Mouse (Mus musculus) embryonic facial prominence, embryonic 13.5 days (tissue): ENCODE data around the gene Galnt18. TPM values are rescaled to one million over a fixed set of nuclear protein-coding genes. Genes with fewer than 3 reads are reported as not detected.
A peak's percentile ranks its signal among the peaks of the same experiment; 100 is the strongest.

ENCODE experiments used
- ATAC-seq: fragments of 200-750 bp; cut with Nextera tagmentation; 2 replicates; pipeline ENCODE4 v1.8.0; 2017; ENCODE audit warnings: low read depth; ENCODE audit not compliant: insufficient number of reproducible peaks, insufficient read depth, low FRiP score, low TSS enrichment
- H3K27ac ChIP-seq: fragments of 300-500 bp; sonication (generic); 2 replicates; pipeline ENCODE4 v1.5.1; 2015; ENCODE audit warnings: moderate library complexity, mild to moderate bottlenecking, inconsistent platforms
- H3K27me3 ChIP-seq: fragments of 300-500 bp; sonication (generic); 2 replicates; pipeline ENCODE4 v1.6.1; 2015; ENCODE audit warnings: mild to moderate bottlenecking, inconsistent platforms
- H3K36me3 ChIP-seq: fragments of 300-500 bp; sonication (generic); 2 replicates; pipeline ENCODE4 v1.6.1; 2015; ENCODE audit warnings: mild to moderate bottlenecking, inconsistent platforms
- H3K4me1 ChIP-seq: fragments of 300-500 bp; sonication (generic); 2 replicates; pipeline ENCODE4 v1.6.1; 2015; ENCODE audit warnings: inconsistent platforms
- H3K4me2 ChIP-seq: fragments of 300-500 bp; sonication (generic); 2 replicates; pipeline ENCODE4 v1.6.1; 2015; ENCODE audit warnings: moderate library complexity, mild to moderate bottlenecking, inconsistent platforms
- H3K4me3 ChIP-seq: fragments of 300-500 bp; sonication (generic); 2 replicates; pipeline ENCODE4 v1.5.1; 2015; ENCODE audit warnings: mild to moderate bottlenecking, inconsistent platforms
- H3K9ac ChIP-seq: fragments of 300-500 bp; sonication (generic); 2 replicates; pipeline ENCODE4 v1.6.1; 2015; ENCODE audit warnings: mild to moderate bottlenecking, inconsistent platforms
- H3K9me3 ChIP-seq: fragments of 300-500 bp; sonication (generic); 2 replicates; pipeline ENCODE4 v1.6.1; 2016; ENCODE audit warnings: inconsistent platforms
- WGBS: fragments of 180-500 bp; shearing (Covaris S2); methylation state at CpG from one replicate; pipeline ENCODE4 v1.1.7; 2015; ENCODE audit warnings: mixed read lengths; 5-methylcytosine and 5-hydroxymethylcytosine counted together
- polyA plus RNA-seq: library from polyadenylated mRNA; unstranded; fragments of >200 nt; fragmentation: Nextera tagmentation; extraction: Ambion mirVana; gene quantifications from 2 replicates; pipeline ENCODE4 v1.2.1, GENCODE M21; 2015

Gene Galnt18
- polyA plus RNA-seq, 1 experiment from 2014 or later = 20.2 TPM

GRCm38 (mm10) chr7:111792154-111792553 is 12.4 kb upstream of the Galnt18 start:
- H3K4me2 ChIP-seq = no peak overlapping the region
- H3K9ac ChIP-seq = no peak overlapping the region
- H3K27me3 ChIP-seq = no peaks in the 10 kb centered on the region; the same call in 1 of the 2 replicates
- no peaks in the 10 kb centered on the region for H3K9me3 ChIP-seq
- H3K4me1 ChIP-seq = peaks cover 11% of the 10 kb centered on the region
- ATAC-seq = no peak
- H3K27ac ChIP-seq = no peak overlapping the region
- H3K36me3 ChIP-seq = no peaks in the 10 kb centered on the region
- no peak overlapping the region for H3K4me3 ChIP-seq
- WGBS = 84% methylated on average over 3 of the region's 3 CpGs

GRCm38 (mm10) chr7:111791347-111791746 is 11.6 kb upstream of the Galnt18 start:
- H3K4me1 ChIP-seq = peaks cover 11% of the 10 kb centered on the region
- WGBS = 47% methylated on average over 6 of the region's 6 CpGs

GRCm38 (mm10) chr7:111787921-111788320 is 8.1 kb upstream of the Galnt18 start:
- Histone ChIP-seq H3K4me3 (no peak overlapping the region), H3K9ac (no peak overlapping the region), H3K36me3 (no peaks in the 10 kb centered on the region), H3K4me2 (no peak overlapping the region), H3K9me3 (no peaks in the 10 kb centered on the region), H3K4me1 (peaks cover 11% of the 10 kb centered on the region), H3K27me3 (no peaks in the 10 kb centered on the region), H3K27ac (no peak overlapping the region)
- WGBS = 69% methylated on average over 2 of the region's 2 CpGs
- ATAC-seq = no peak

More at GRCm38 (mm10) chr7:111791347-111791746, 11.6 kb upstream of the Galnt18 start:
- no peak overlapping the region for H3K9ac ChIP-seq
- no peaks in the 10 kb centered on the region for H3K36me3 ChIP-seq
- no peak overlapping the region for H3K27ac ChIP-seq
- H3K4me2 ChIP-seq = no peak overlapping the region
- no peaks in the 10 kb centered on the region for H3K27me3 ChIP-seq
- H3K9me3 ChIP-seq = no peaks in the 10 kb centered on the region
- ATAC-seq = no peak
- H3K4me3 ChIP-seq = no peak overlapping the region

- H3K27ac ChIP-seq = no peak overlapping the region
- no peak overlapping the region for H3K4me2 ChIP-seq
- H3K36me3 ChIP-seq = no peaks in the 10 kb centered on the region
- no peaks in the 10 kb centered on the region; the same call in 1 of the 2 replicates for H3K4me1 ChIP-seq
- no peak overlapping the region for H3K4me3 ChIP-seq
- ATAC-seq = no peak
- WGBS = 76% methylated on average over 8 of the region's 8 CpGs
- H3K9ac ChIP-seq = no peak overlapping the region
- no peaks in the 10 kb centered on the region for H3K9me3 ChIP-seq
- peaks cover 9% of the 10 kb centered on the region for H3K27me3 ChIP-seq
Measured at GRCm38 (mm10) chr7:111785478-111785877, 5.7 kb upstream of the Galnt18 start.

- H3K4me1 ChIP-seq = peaks cover 22% of the 10 kb centered on the region
- H3K4me2 ChIP-seq = no peak overlapping the region
- H3K36me3 ChIP-seq = no peaks in the 10 kb centered on the region
- peaks cover 33% of the 10 kb centered on the region for H3K27me3 ChIP-seq
- H3K27ac ChIP-seq = no peak overlapping the region
- no peaks in the 10 kb centered on the region for H3K9me3 ChIP-seq
- H3K4me3 ChIP-seq = no peak overlapping the region
- H3K9ac ChIP-seq = no peak overlapping the region
- ATAC-seq = no peak
- WGBS = 56% methylated on average over 5 of the region's 5 CpGs
Measured at GRCm38 (mm10) chr7:111782126-111782525, 2.3 kb upstream of the Galnt18 start.

- WGBS = 89% methylated on average over 6 of the region's 6 CpGs
- Histone ChIP-seq H3K27ac (no peak overlapping the region), H3K36me3 (no peaks in the 10 kb centered on the region), H3K9ac (no peak overlapping the region), H3K4me1 (peaks cover 27% of the 10 kb centered on the region), H3K4me3 (no peak overlapping the region), H3K9me3 (no peaks in the 10 kb centered on the region), H3K27me3 (peaks cover 38% of the 10 kb centered on the region), H3K4me2 (no peak overlapping the region)
- no peak for ATAC-seq
Measured at GRCm38 (mm10) chr7:111781316-111781715, 1.5 kb upstream of the Galnt18 start.

- H3K27ac ChIP-seq = no peak overlapping the region
- no peak for ATAC-seq
- H3K9ac ChIP-seq = peak overlapping the region; percentile 73
- peaks cover 27% of the 10 kb centered on the region for H3K4me1 ChIP-seq
- H3K4me3 ChIP-seq = peak overlapping the region; percentile 58
- WGBS = 12% methylated on average over 27 of the region's 27 CpGs
- peak overlapping the region; percentile 98 for H3K4me2 ChIP-seq
- peaks cover 38% of the 10 kb centered on the region for H3K27me3 ChIP-seq
- H3K36me3 ChIP-seq = no peaks in the 10 kb centered on the region
- no peaks in the 10 kb centered on the region for H3K9me3 ChIP-seq
Measured at GRCm38 (mm10) chr7:111778789-111779503, 831 bp downstream of the Galnt18 start.

GRCm38 (mm10) chr7:111778212-111778611 is 1.6 kb downstream of the Galnt18 start:
- peak overlapping the region; percentile 73 for H3K9ac ChIP-seq
- no peak for ATAC-seq
- WGBS = 63% methylated on average over 7 of the region's 7 CpGs

GRCm38 (mm10) chr7:111777186-111777585 is 2.6 kb downstream of the Galnt18 start:
- no peaks in the 10 kb centered on the region for H3K36me3 ChIP-seq
- 79% methylated on average over 2 of the region's 2 CpGs for WGBS
- H3K4me3 ChIP-seq = no peak overlapping the region
- peaks cover 27% of the 10 kb centered on the region for H3K4me1 ChIP-seq
- no peaks in the 10 kb centered on the region for H3K9me3 ChIP-seq
- peaks cover 38% of the 10 kb centered on the region for H3K27me3 ChIP-seq
- no peak overlapping the region for H3K9ac ChIP-seq
- ATAC-seq = no peak
- H3K27ac ChIP-seq = no peak overlapping the region
- peak overlapping the region; percentile 98 for H3K4me2 ChIP-seq

More at GRCm38 (mm10) chr7:111778212-111778611, 1.6 kb downstream of the Galnt18 start:
- Histone ChIP-seq H3K4me1 (peaks cover 27% of the 10 kb centered on the region), H3K9me3 (no peaks in the 10 kb centered on the region), H3K4me2 (peak overlapping the region; percentile 98), H3K27me3 (peaks cover 38% of the 10 kb centered on the region), H3K4me3 (peak overlapping the region; percentile 58), H3K27ac (no peak overlapping the region), H3K36me3 (no peaks in the 10 kb centered on the region)

GRCm38 (mm10) chr7:111776160-111776559 is 3.6 kb downstream of the Galnt18 start:
- ATAC-seq = no peak
- H3K27me3 ChIP-seq = peaks cover 36% of the 10 kb centered on the region
- no peak overlapping the region for H3K4me3 ChIP-seq
- H3K4me2 ChIP-seq = no peak overlapping the region; the same call in 1 of the 2 replicates
- no peak overlapping the region for H3K9ac ChIP-seq
- no peak overlapping the region for H3K27ac ChIP-seq
- H3K9me3 ChIP-seq = no peaks in the 10 kb centered on the region
- WGBS = 67% methylated on average over 7 of the region's 7 CpGs
- H3K4me1 ChIP-seq = peaks cover 27% of the 10 kb centered on the region
- H3K36me3 ChIP-seq = no peaks in the 10 kb centered on the region

GRCm38 (mm10) chr7:111772398-111772797 is 7.4 kb downstream of the Galnt18 start:
- Histone ChIP-seq H3K9me3 (no peaks in the 10 kb centered on the region), H3K4me2 (no peak overlapping the region), H3K27ac (no peak overlapping the region), H3K9ac (no peak overlapping the region), H3K4me1 (peaks cover 10% of the 10 kb centered on the region; the same call in 1 of the 2 replicates), H3K36me3 (no peaks in the 10 kb centered on the region), H3K27me3 (peaks cover 5% of the 10 kb centered on the region; the same call in 1 of the 2 replicates), H3K4me3 (no peak overlapping the region)
- WGBS = 83% methylated on average over 2 of the region's 2 CpGs
- ATAC-seq = no peak

- WGBS = 67% methylated on average over 8 of the region's 8 CpGs
- Histone ChIP-seq H3K4me3 (no peak overlapping the region), H3K36me3 (no peaks in the 10 kb centered on the region), H3K9ac (no peak overlapping the region), H3K27ac (no peak overlapping the region), H3K9me3 (no peaks in the 10 kb centered on the region), H3K27me3 (no peaks in the 10 kb centered on the region), H3K4me1 (peaks cover 9% of the 10 kb centered on the region; the same call in 1 of the 2 replicates), H3K4me2 (no peak overlapping the region)
- no peak for ATAC-seq
Measured at GRCm38 (mm10) chr7:111771251-111771801, 8.5 kb downstream of the Galnt18 start.
